Mouse (Mus musculus): Measurements from ENCODE around the gene Mbd3. TPM values are rescaled to one million over a fixed set of nuclear protein-coding genes. Genes with fewer than 3 reads are reported as not detected.

Gene Mbd3
- not detected in 2 replicates for polyA plus RNA-seq (2012; ENCODE audit: insufficient read depth, insufficient read length, low replicate concordance, missing spikeins)

DNA sequence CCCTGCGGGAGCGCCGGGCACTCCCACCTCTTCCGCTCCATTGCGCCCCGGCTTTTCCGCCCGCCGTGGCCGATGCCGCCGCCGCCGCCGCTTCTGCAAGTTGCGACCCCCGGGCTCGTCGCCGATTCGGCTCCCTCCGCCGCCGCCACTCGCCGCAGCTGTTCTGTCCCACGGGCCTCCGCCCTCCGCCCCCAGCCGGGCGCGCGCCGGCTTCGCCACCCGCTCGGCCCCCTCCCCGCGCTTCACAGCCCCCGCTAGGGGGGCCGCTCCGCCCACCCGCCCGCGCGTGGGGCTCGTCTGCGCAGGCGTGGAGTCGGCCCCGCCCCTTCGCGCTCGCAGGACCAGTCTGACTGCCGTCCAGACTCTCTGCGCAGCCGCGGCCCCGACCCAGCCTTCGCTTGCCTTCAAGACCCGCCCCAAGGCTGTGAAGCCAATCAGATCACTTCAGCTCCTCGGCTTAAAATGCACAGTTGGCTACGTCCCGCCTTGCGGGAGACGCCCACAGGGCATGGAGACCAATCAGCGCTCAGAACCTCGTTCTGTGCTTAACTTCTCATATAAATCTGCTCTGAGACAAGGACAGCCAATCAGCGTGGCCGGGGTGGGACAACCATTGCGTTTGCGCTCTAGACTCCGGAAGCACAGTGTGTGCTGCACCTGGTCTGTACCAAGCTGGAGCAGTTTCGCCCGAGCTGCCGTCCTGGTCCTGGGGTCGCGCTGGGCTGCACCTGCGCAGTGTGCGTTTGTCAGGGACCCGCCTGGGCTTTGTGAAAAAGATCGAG lies at the start of gene Mbd3:
Gene Mbd3, minus strand, starts transcription at position 360 of the 782 bp plus-strand sequence.
- TF ChIP-seq CTCF (IDR thresholded peaks at IDR 0.05; ENCODE audit: insufficient read depth, low read depth, low read length) (no peak), POLR2A (IDR thresholded peaks at IDR 0.05; ENCODE audit: insufficient read depth, low read depth, low read length) (peak; percentile 91)
- Histone ChIP-seq H3K27ac (ENCODE audit: insufficient read depth, low read depth, low read length) (peak within 1 kb of the TSS; percentile 98), H3K4me3 (ENCODE audit: insufficient read depth, low read depth, low read length) (peak within 1 kb of the TSS; percentile 83), H3K4me1 (ENCODE audit: control insufficient read depth, insufficient read depth, low read length) (peaks cover 26% of the 10 kb centered on the region)
- WGBS = 1% methylated on average over 79 of the region's 82 CpGs

- Histone ChIP-seq H3K4me3 (ENCODE audit: insufficient read depth, low read depth, low read length) (no peak overlapping the region), H3K4me1 (ENCODE audit: control insufficient read depth, insufficient read depth, low read length) (no peaks in the 10 kb centered on the region), H3K27ac (ENCODE audit: insufficient read depth, low read depth, low read length) (no peak overlapping the region)
- TF ChIP-seq CTCF (IDR thresholded peaks at IDR 0.05; ENCODE audit: insufficient read depth, low read depth, low read length) = peak; percentile 98
- TF ChIP-seq POLR2A (IDR thresholded peaks at IDR 0.05; ENCODE audit: insufficient read depth, low read depth, low read length) = no peak
- WGBS = 8% methylated on average over 26 of the region's 26 CpGs
Observed at GRCm38 (mm10) chr10:80445898-80446601, 46.7 kb upstream of the Mbd3 start.

- Histone ChIP-seq H3K4me1 (ENCODE audit: control insufficient read depth, insufficient read depth, low read length) (no peaks in the 10 kb centered on the region), H3K4me3 (ENCODE audit: insufficient read depth, low read depth, low read length) (no peak overlapping the region), H3K27ac (ENCODE audit: insufficient read depth, low read depth, low read length) (no peak overlapping the region)
- 50% methylated on average over 1 of the region's 1 CpGs for WGBS
- TF ChIP-seq CTCF (IDR thresholded peaks at IDR 0.05; ENCODE audit: insufficient read depth, low read depth, low read length) (no peak), POLR2A (IDR thresholded peaks at IDR 0.05; ENCODE audit: insufficient read depth, low read depth, low read length) (no peak)
Observed at GRCm38 (mm10) chr10:80445052-80445451, 45.7 kb upstream of the Mbd3 start.

GRCm38 (mm10) chr10:80444339-80445045 lies 45.1 kb upstream of the Mbd3 start:
- no peak overlapping the region for H3K4me3 ChIP-seq (ENCODE audit: insufficient read depth, low read depth, low read length)
- TF ChIP-seq POLR2A (IDR thresholded peaks at IDR 0.05; ENCODE audit: insufficient read depth, low read depth, low read length) (no peak), CTCF (IDR thresholded peaks at IDR 0.05; ENCODE audit: insufficient read depth, low read depth, low read length) (no peak)
- no peak overlapping the region for H3K27ac ChIP-seq (ENCODE audit: insufficient read depth, low read depth, low read length)
- H3K4me1 ChIP-seq (ENCODE audit: control insufficient read depth, insufficient read depth, low read length) = no peaks in the 10 kb centered on the region
- WGBS = 53% methylated on average over 5 of the region's 5 CpGs

DNA sequence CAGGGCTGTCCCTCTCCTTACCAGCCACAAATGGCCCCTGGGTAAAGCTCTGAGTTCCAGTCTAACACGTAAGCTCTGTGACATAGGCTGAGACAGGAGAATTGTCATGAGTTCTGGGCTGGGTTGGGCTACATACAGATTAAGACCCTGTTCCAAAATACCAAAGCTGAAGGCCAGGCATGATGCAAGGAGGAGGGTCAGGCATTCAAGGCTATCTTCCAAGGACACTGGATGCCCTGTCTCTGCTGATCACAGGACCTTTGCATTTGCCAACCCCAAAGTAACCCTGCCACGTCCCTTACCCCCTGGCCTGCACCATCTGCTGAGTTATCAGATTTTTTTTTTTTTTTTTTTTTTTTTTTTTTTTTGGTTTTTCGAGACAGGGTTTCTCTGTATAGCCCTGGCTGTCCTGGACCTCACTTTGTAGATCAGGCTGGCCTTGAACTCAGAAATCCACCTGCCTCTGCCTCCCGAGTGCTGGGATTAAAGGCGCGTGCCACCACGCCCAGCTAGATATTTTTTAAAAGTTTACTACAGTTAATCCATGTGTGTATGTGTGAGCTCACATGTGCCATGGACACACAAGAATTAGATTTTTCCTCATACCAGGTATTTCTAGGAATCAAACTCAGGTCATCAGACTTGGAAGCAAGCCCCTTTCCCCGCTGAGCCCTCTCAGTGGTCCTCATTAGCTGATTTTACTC lies 44.4 kb upstream of the Mbd3 start:
- 76% methylated on average over 8 of the region's 8 CpGs for WGBS
- Histone ChIP-seq H3K4me1 (ENCODE audit: control insufficient read depth, insufficient read depth, low read length) (no peaks in the 10 kb centered on the region), H3K4me3 (ENCODE audit: insufficient read depth, low read depth, low read length) (no peak overlapping the region)

DNA sequence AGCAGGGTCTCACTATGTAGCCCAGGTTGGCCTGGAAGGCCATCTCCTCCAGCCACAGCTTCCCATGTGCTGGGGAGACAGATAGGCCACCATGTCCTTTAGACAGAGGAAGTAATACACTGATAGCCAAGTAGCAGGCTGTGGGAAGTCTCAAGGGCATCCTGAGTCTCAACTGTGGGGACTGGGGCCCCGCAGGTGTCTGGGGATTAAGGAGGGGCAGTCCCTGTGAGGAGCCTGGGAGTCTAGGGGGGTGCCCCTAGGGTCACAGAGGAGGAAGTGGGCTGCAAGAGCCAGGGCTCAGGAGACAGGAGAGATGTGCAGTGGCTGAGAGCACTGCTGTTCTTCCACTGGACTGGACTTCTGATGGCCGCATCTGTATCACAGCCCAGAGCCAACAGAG lies 43.6 kb upstream of the Mbd3 start:
- Histone ChIP-seq H3K27ac (ENCODE audit: insufficient read depth, low read depth, low read length) (no peak overlapping the region), H3K4me1 (ENCODE audit: control insufficient read depth, insufficient read depth, low read length) (no peaks in the 10 kb centered on the region), H3K4me3 (ENCODE audit: insufficient read depth, low read depth, low read length) (no peak overlapping the region)
- WGBS = 68% methylated on average over 2 of the region's 2 CpGs
- TF ChIP-seq POLR2A (IDR thresholded peaks at IDR 0.05; ENCODE audit: insufficient read depth, low read depth, low read length) (no peak), CTCF (IDR thresholded peaks at IDR 0.05; ENCODE audit: insufficient read depth, low read depth, low read length) (no peak)

More for the DNA sequence above, 44.4 kb upstream of the Mbd3 start:
- H3K27ac ChIP-seq (ENCODE audit: insufficient read depth, low read depth, low read length) = no peak overlapping the region
- TF ChIP-seq CTCF (IDR thresholded peaks at IDR 0.05; ENCODE audit: insufficient read depth, low read depth, low read length) = no peak
- TF ChIP-seq POLR2A (IDR thresholded peaks at IDR 0.05; ENCODE audit: insufficient read depth, low read depth, low read length) = no peak

DNA sequence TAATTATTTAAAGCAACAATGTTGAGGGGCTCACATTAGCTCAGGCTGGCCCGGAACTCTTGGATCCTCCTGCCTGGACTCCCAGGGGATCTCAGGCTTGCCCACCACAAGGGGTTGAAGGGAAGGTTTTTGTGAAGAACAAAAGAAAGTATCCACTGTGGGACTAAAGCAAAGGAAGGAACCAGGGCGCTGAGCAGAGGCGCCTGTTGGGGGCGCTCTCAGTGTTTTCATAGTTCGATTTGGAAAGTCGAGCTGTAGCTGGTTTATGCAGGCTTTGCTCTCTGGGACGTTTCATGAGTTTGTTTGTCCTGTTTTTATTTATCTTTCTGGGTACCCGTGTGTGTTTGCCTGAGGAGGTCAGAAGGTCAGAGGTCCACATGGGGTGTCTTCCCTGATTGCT lies 42.2 kb upstream of the Mbd3 start:
- H3K27ac ChIP-seq (ENCODE audit: insufficient read depth, low read depth, low read length) = no peak overlapping the region
- TF ChIP-seq POLR2A (IDR thresholded peaks at IDR 0.05; ENCODE audit: insufficient read depth, low read depth, low read length) (no peak), CTCF (IDR thresholded peaks at IDR 0.05; ENCODE audit: insufficient read depth, low read depth, low read length) (no peak)
- WGBS = 69% methylated on average over 8 of the region's 8 CpGs
- H3K4me1 ChIP-seq (ENCODE audit: control insufficient read depth, insufficient read depth, low read length) = 0 out of 2 replicates have a peak, but pooled peaks cover under 1% of the 10 kb centered on the region
- H3K4me3 ChIP-seq (ENCODE audit: insufficient read depth, low read depth, low read length) = no peak overlapping the region

DNA sequence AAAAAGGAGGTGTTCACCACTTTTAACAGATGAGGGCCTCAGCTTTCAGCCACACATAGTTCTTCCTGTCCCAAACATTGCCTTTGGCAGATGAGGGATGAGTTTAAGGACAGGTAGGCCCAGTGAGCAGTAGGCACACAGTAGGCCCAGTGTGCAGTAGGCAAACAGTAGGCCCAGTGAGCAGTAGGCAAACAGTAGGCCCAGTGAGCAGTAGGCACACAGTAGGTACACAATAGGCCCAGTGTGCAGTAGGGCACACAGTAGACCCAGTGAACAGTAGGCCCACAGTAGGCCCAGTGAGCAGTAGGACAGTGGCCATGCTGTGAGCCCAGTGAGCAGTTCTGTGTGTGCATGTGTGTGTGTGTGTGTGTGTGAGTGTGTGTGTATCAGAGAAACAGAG lies 40.7 kb upstream of the Mbd3 start:
- TF ChIP-seq POLR2A (IDR thresholded peaks at IDR 0.05; ENCODE audit: insufficient read depth, low read depth, low read length) = no peak
- TF ChIP-seq CTCF (IDR thresholded peaks at IDR 0.05; ENCODE audit: insufficient read depth, low read depth, low read length) = no peak
- H3K4me1 ChIP-seq (ENCODE audit: control insufficient read depth, insufficient read depth, low read length) = peaks cover 13% of the 10 kb centered on the region; the same call in 1 of the 2 replicates
- no peak overlapping the region for H3K27ac ChIP-seq (ENCODE audit: insufficient read depth, low read depth, low read length)
- no peak overlapping the region for H3K4me3 ChIP-seq (ENCODE audit: insufficient read depth, low read depth, low read length)
